Comparison of ENCODE assay signal across 8 mouse cellular contexts in genomic region chr10:70520143-70521131, GRCm38 (mm10).
DNase-seq lines count a peak whose midpoint lies in the region; ATAC-seq lines count a peak whose summit lies in the region.

No protein-coding gene starts in this region.

- DNase-seq in kidney, adult 9 months = no peak
- DNase-seq in cerebellum, adult 8-10 months = peak; percentile 39
- peak; percentile 75 for DNase-seq in retina, embryonic 14.5 days (ENCODE audit: low spot score)
- no peak for DNase-seq in spleen, postnatal 10 days (ENCODE audit: low spot score in 2 of 2)

- H3K4me1 ChIP-seq in kidney, embryonic 14.5 days (ENCODE audit: control insufficient read depth, insufficient read depth, low read length) = peaks cover 15% of the 10 kb centered on the region; the same call in 1 of the 2 replicates
- H3K4me1 ChIP-seq in hindbrain, embryonic 12.5 days = peaks cover 26% of the 10 kb centered on the region
- H3K4me1 ChIP-seq in liver, embryonic 16.5 days (ENCODE audit: control insufficient read depth, low read depth, low read length) = no peaks in the 10 kb centered on the region

- H3K4me3 ChIP-seq in kidney, embryonic 14.5 days (ENCODE audit: low read length) = peak overlapping the region; percentile 51
- H3K4me3 ChIP-seq in hindbrain, embryonic 12.5 days = peak overlapping the region; percentile 45
- H3K4me3 ChIP-seq in liver, embryonic 16.5 days (ENCODE audit: low read depth, low read length) = no peak overlapping the region

- peak; percentile 86 for ATAC-seq in kidney, embryonic 14.5 days (ENCODE audit: low FRiP score, low TSS enrichment)
- ATAC-seq in frontal cortex, adult (ENCODE audit: low TSS enrichment) = peak; percentile 69
- peak; percentile 92 for ATAC-seq in hindbrain, embryonic 12.5 days (ENCODE audit: low FRiP score)
- no peak for ATAC-seq in liver, embryonic 16.5 days (ENCODE audit: low read depth)

- peak overlapping the region; percentile 67 for H3K27ac ChIP-seq in kidney, embryonic 14.5 days (ENCODE audit: low read depth, low read length)
- H3K27ac ChIP-seq in hindbrain, embryonic 12.5 days = peak overlapping the region; percentile 72
- H3K27ac ChIP-seq in liver, embryonic 16.5 days (ENCODE audit: low read length) = no peak overlapping the region

- peak overlapping the region; percentile 95 for H3K4me2 ChIP-seq in kidney, embryonic 14.5 days (replicated peaks; ENCODE audit: low read depth, low read length)
- peak overlapping the region; percentile 88 for H3K4me2 ChIP-seq in hindbrain, embryonic 12.5 days (replicated peaks)
- H3K4me2 ChIP-seq in liver, embryonic 16.5 days (ENCODE audit: low read depth, low read length) = 0 out of 2 replicates have a peak overlapping the region, but pooled peaks have one; percentile 15

- no peaks in the 10 kb centered on the region for H3K27me3 ChIP-seq in kidney, embryonic 14.5 days (ENCODE audit: control insufficient read depth, insufficient read depth, low read length)
- no peaks in the 10 kb centered on the region for H3K27me3 ChIP-seq in hindbrain, embryonic 12.5 days
- peaks cover 15% of the 10 kb centered on the region for H3K27me3 ChIP-seq in liver, embryonic 16.5 days (ENCODE audit: control insufficient read depth, insufficient read depth, low read depth, low read length)

- H3K36me3 ChIP-seq in kidney, embryonic 14.5 days (ENCODE audit: control insufficient read depth, insufficient read depth, low read length) = no peaks in the 10 kb centered on the region
- H3K36me3 ChIP-seq in hindbrain, embryonic 12.5 days = peaks cover 12% of the 10 kb centered on the region; the same call in 1 of the 2 replicates
- no peaks in the 10 kb centered on the region for H3K36me3 ChIP-seq in liver, embryonic 16.5 days (ENCODE audit: control insufficient read depth, insufficient read depth)

- no peaks in the 10 kb centered on the region for H3K9me3 ChIP-seq in kidney, embryonic 14.5 days (ENCODE audit: control insufficient read depth, low read length)
- H3K9me3 ChIP-seq in hindbrain, embryonic 12.5 days (replicated peaks) = no peaks in the 10 kb centered on the region
- no peaks in the 10 kb centered on the region for H3K9me3 ChIP-seq in liver, embryonic 16.5 days (replicated peaks; ENCODE audit: control insufficient read depth, low read length)

- H3K9ac ChIP-seq in kidney, embryonic 14.5 days (ENCODE audit: low read depth, low read length) = peak overlapping the region; percentile 51
- peak overlapping the region; percentile 58 for H3K9ac ChIP-seq in hindbrain, embryonic 12.5 days
- no peak overlapping the region for H3K9ac ChIP-seq in liver, embryonic 16.5 days (ENCODE audit: low read depth, low read length)

- under 1% methylated on average over 38 of the region's 38 CpGs for WGBS in kidney, embryonic 14.5 days
- under 1% methylated on average over 38 of the region's 38 CpGs for WGBS in hindbrain, embryonic 12.5 days
- 2% methylated on average over 38 of the region's 38 CpGs for WGBS in liver, embryonic 16.5 days (ENCODE audit: insufficient replicate concordance)

Comparison
In these comparisons a context has a peak if more than half of its experiments do, and no peak if none do; other contexts are left out.
1. H3K4me2 ChIP-seq: peak in every context shown above with its lines; median percentile 95 in kidney, embryonic 14.5 days; 88 in hindbrain, embryonic 12.5 days; 15 in liver, embryonic 16.5 days.
2. DNase-seq: peak in cerebellum, adult 8-10 months (single experiment) and retina, embryonic 14.5 days (single experiment); none in kidney, adult 9 months (single experiment) and spleen, postnatal 10 days (0 of 2).